19 mouse cellular contexts compared by ENCODE assay signal in the genomic region with DNA sequence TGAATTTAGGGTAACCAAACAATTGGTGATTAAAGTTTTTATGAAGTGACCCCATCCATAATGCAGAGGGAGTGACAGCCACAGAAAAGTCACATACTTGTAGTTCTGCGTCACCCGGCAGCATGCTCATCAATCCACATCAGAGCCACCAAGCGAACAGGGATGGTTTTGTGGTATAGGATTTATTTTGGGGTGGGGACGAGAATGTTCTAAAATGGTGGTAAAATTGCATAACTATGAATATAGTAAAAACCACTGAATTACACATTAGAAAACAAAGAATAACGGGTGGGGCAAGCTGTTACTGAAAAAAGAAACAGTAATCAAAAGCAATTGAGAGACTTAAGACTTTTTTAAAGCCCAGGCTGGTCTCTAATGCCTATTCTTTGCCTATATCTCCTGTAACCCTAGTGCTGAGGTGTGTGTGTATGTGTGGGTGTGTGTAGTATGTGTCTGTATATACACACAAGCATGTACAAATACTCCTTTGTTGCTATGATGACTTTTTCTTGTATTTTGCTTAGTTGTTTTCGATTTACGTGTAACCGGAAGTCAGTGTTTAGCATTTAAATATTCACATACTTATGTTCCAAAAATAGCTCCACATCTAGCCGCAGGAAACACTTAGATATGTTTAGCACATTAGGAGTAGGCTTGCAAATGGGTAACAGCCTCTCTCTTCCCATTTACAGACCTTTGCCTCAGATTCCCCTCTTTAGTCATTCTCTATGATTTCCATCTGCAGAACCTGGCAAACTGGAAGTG. TPM values are rescaled to one million over a fixed set of nuclear protein-coding genes. Genes with fewer than 3 reads are reported as not detected.
DNase-seq lines count a peak whose midpoint lies in the region; ATAC-seq and TF ChIP-seq lines count a peak whose summit lies in the region.
"Had no signal": no experiment of that assay in that cellular context is flagged by ENCODE, and none has a peak within 500 bp of the region (broad histone marks: within the 10 kb centered on the region; RNA-seq: fewer than 3 reads in every experiment).

No protein-coding gene starts in this region.

- no peak overlapping the region for H3K9ac ChIP-seq in kidney, embryonic 16.5 days (replicated peaks; ENCODE audit: low read length)
- no peak overlapping the region for H3K9ac ChIP-seq in heart, embryonic 12.5 days
- H3K9ac ChIP-seq: forebrain, embryonic 15.5 days; hindbrain, embryonic 15.5 days had no signal

- peak; percentile 52 for DNase-seq in A20 (ENCODE audit: low read depth, low spot score)
- peak; percentile 66 for DNase-seq in CD4-positive, CD25-positive, alpha-beta regulatory T cell, adult 2 months (ENCODE audit: low read depth, low spot score)
- DNase-seq in adrenal gland, adult 18-20 months (ENCODE audit: low spot score in 2 of 2) = no peak
- no peak for DNase-seq in limb, embryonic 10.5 days (ENCODE audit: low spot score)
- DNase-seq: adrenal gland, postnatal 14 days; cerebellum, adult 11-12 months; cerebellum, adult 9-10 months; cerebellum, postnatal 25 days; gastrocnemius, postnatal 36 days; heart, adult 2 months; heart, postnatal 36 days; kidney, adult 11 months had no signal

- H3K4me2 ChIP-seq in myocyte (ENCODE audit: low read depth) = peak overlapping the region; percentile 64
- H3K4me2 ChIP-seq in kidney, embryonic 16.5 days (replicated peaks; ENCODE audit: low read depth, low read length) = no peak overlapping the region
- no peak overlapping the region for H3K4me2 ChIP-seq in heart, embryonic 12.5 days
- H3K4me2 ChIP-seq: forebrain, embryonic 15.5 days; heart, embryonic 11.5 days; hindbrain, embryonic 15.5 days had no signal

- no peaks in the 10 kb centered on the region for H3K4me1 ChIP-seq in kidney, embryonic 16.5 days (ENCODE audit: insufficient read depth, low read length)
- H3K4me1 ChIP-seq in heart, embryonic 12.5 days (replicated peaks) = peaks cover 4% of the 10 kb centered on the region; the same call in 1 of the 2 replicates
- no peaks in the 10 kb centered on the region for H3K4me1 ChIP-seq in limb, embryonic 10.5 days
- H3K4me1 ChIP-seq: forebrain, embryonic 15.5 days; hindbrain, embryonic 15.5 days had no signal

- no peaks in the 10 kb centered on the region for H3K27me3 ChIP-seq in myocyte (ENCODE audit: control insufficient read depth, insufficient read depth, insufficient read length)
- no peaks in the 10 kb centered on the region for H3K27me3 ChIP-seq in kidney, embryonic 16.5 days (ENCODE audit: insufficient read depth, low read length)
- no peaks in the 10 kb centered on the region for H3K27me3 ChIP-seq in heart, embryonic 12.5 days (replicated peaks)
- H3K27me3 ChIP-seq in limb, embryonic 10.5 days (ENCODE audit: low read depth, poor library complexity, severe bottlenecking) = no peaks in the 10 kb centered on the region
- H3K27me3 ChIP-seq: forebrain, embryonic 15.5 days; hindbrain, embryonic 15.5 days had no signal

- no peaks in the 10 kb centered on the region for H3K79me2 ChIP-seq in myocyte (ENCODE audit: control insufficient read depth, insufficient read depth)

- no peak overlapping the region for H3ac ChIP-seq in myocyte (ENCODE audit: control insufficient read depth, insufficient read length)

- H3K4me3 ChIP-seq in myocyte = no peak overlapping the region
- H3K4me3 ChIP-seq in kidney, embryonic 16.5 days (ENCODE audit: low read length) = no peak overlapping the region
- no peak overlapping the region for H3K4me3 ChIP-seq in heart, embryonic 12.5 days
- no peak overlapping the region for H3K4me3 ChIP-seq in limb, embryonic 10.5 days
- H3K4me3 ChIP-seq: forebrain, embryonic 15.5 days; heart, adult 2 months; hindbrain, embryonic 15.5 days had no signal

- no peak for TF ChIP-seq POLR2A in myocyte (IDR thresholded peaks at IDR 0.05; ENCODE audit: insufficient read length, low read depth)

- 84% methylated on average over 9 of the region's 9 CpGs for WGBS in kidney, embryonic 16.5 days
- 79% methylated on average over 9 of the region's 9 CpGs for WGBS in heart, embryonic 12.5 days
- WGBS in limb, embryonic 10.5 days = 92% methylated on average over 9 of the region's 9 CpGs

- no peak overlapping the region for H3K27ac ChIP-seq in kidney, embryonic 16.5 days (ENCODE audit: low read length)
- no peak overlapping the region for H3K27ac ChIP-seq in heart, embryonic 12.5 days (ENCODE audit: poor library complexity, severe bottlenecking)
- no peak overlapping the region for H3K27ac ChIP-seq in limb, embryonic 10.5 days
- H3K27ac ChIP-seq: forebrain, embryonic 15.5 days; heart, adult 2 months; hindbrain, embryonic 15.5 days had no signal

- no peaks in the 10 kb centered on the region for H3K36me3 ChIP-seq in myocyte (ENCODE audit: control insufficient read depth, insufficient read depth)
- H3K36me3 ChIP-seq in kidney, embryonic 16.5 days (ENCODE audit: insufficient read depth, low read length) = no peaks in the 10 kb centered on the region
- H3K36me3 ChIP-seq in heart, embryonic 12.5 days = no peaks in the 10 kb centered on the region
- no peaks in the 10 kb centered on the region for H3K36me3 ChIP-seq in limb, embryonic 10.5 days
- H3K36me3 ChIP-seq: forebrain, embryonic 15.5 days; hindbrain, embryonic 15.5 days had no signal

- no peaks in the 10 kb centered on the region for H3K9me3 ChIP-seq in kidney, embryonic 16.5 days (ENCODE audit: low read length)
- peaks cover 3% of the 10 kb centered on the region; the same call in 1 of the 2 replicates for H3K9me3 ChIP-seq in heart, embryonic 12.5 days (replicated peaks)
- no peaks in the 10 kb centered on the region for H3K9me3 ChIP-seq in limb, embryonic 10.5 days (replicated peaks)
- H3K9me3 ChIP-seq: forebrain, embryonic 15.5 days; hindbrain, embryonic 15.5 days had no signal

- ATAC-seq in activated CD4-positive, CD25-positive, alpha-beta regulatory T cell, adult 4 months = peak; percentile 87
- ATAC-seq in kidney, embryonic 16.5 days (ENCODE audit: low FRiP score, low TSS enrichment) = no peak
- ATAC-seq in heart, embryonic 12.5 days (ENCODE audit: insufficient number of reproducible peaks, low FRiP score) = no peak
- ATAC-seq: forebrain, embryonic 15.5 days had no signal

TF ChIP-seq in myocyte, 11 proteins besides CTCF, POLR2A, EP300 and RAD21:
- no peak for TF ChIP-seq USF1 (IDR thresholded peaks at IDR 0.05; ENCODE audit: low read depth)
- 0 out of 2 replicates have a peak, but pooled peaks have one; percentile 38 for TF ChIP-seq CEBPB (IDR thresholded peaks at IDR 0.05; ENCODE audit: insufficient read depth, poor library complexity, severe bottlenecking)
- no peak for TF ChIP-seq MYOG (IDR thresholded peaks at IDR 0.05; ENCODE audit: control insufficient read depth in 1 of 3, insufficient read depth in 1 of 3, insufficient read length in 2 of 3, low read depth in 2 of 3)
- TF ChIP-seq SRF (IDR thresholded peaks at IDR 0.05; ENCODE audit: control insufficient read depth, insufficient read length, low read depth) = no peak
TF ChIP-seq in myocyte: peak in this region for 1.

RNA-seq across cellular contexts. Expression of a gene that starts 57.4 kb away (rescaled TPM):
- polyA plus RNA-seq in activated CD4-positive, CD25-positive, alpha-beta regulatory T cell, adult 4 months (2017; shearing (Covaris generic)) = 10 to 100 TPM; 20.1 to 20.5 TPM
- polyA plus RNA-seq in myocyte (2012; fragmentation: generic; extraction: Trizol) = 3.3 TPM
- polyA plus RNA-seq in kidney, embryonic 16.5 days (2015; fragmentation: Nextera tagmentation; extraction: Ambion mirVana) = 4.6 and 5.7 TPM in 2 replicates
- 10 to 100 TPM; 13.0 to 18.2 TPM for total RNA-seq in adrenal gland, adult 18-20 months (2021)
- polyA plus RNA-seq in heart, embryonic 12.5 days (2016; fragmentation: Nextera tagmentation; extraction: Ambion mirVana) = 11.0 TPM in 2 replicates
- 5.4 and 8.0 TPM in 2 replicates for polyA plus RNA-seq in limb, embryonic 10.5 days (2016; fragmentation: Nextera tagmentation; extraction: Ambion mirVana)

Comparison
In these comparisons a context has a peak if more than half of its experiments do, and no peak if none do; other contexts are left out.
1. DNase-seq: peak in A20 (single experiment) and CD4-positive, CD25-positive, alpha-beta regulatory T cell, adult 2 months (single experiment); none in adrenal gland, adult 18-20 months (0 of 2) and limb, embryonic 10.5 days (single experiment).